Mouse (Mus musculus) neural tube, embryonic 12.5 days (tissue): ENCODE measurements around the gene 2810408A11Rik. TPM values are rescaled to one million over a fixed set of nuclear protein-coding genes. Genes with fewer than 3 reads are reported as not detected.
A peak's percentile ranks its signal among the peaks of the same experiment; 100 is the strongest.

ENCODE experiments used
- ATAC-seq: fragments of 200-750 bp; cut with Nextera tagmentation; 2 replicates; pipeline ENCODE4 v1.8.0; 2017; ENCODE audit warnings: low read depth, mild to moderate bottlenecking, moderate TSS enrichment, moderate library complexity; ENCODE audit not compliant: low FRiP score
- H3K27ac ChIP-seq: fragments of 300-500 bp; sonication (generic); 2 replicates; pipeline ENCODE4 v1.5.1; 2016
- H3K27me3 ChIP-seq: fragments of 300-500 bp; sonication (generic); replicated peaks from 2 replicates; pipeline ENCODE4 v1.6.1; 2016; ENCODE audit warnings: mild to moderate bottlenecking
- H3K36me3 ChIP-seq: fragments of 300-500 bp; sonication (generic); 2 replicates; pipeline ENCODE4 v1.6.1; 2016; ENCODE audit warnings: mild to moderate bottlenecking
- H3K4me1 ChIP-seq: fragments of 300-500 bp; sonication (generic); 2 replicates; pipeline ENCODE4 v1.6.1; 2016
- H3K4me2 ChIP-seq: fragments of 300-500 bp; sonication (generic); replicated peaks from 2 replicates; pipeline ENCODE4 v1.6.1; 2016; ENCODE audit warnings: mild to moderate bottlenecking
- H3K4me3 ChIP-seq: fragments of 300-500 bp; sonication (generic); 2 replicates; pipeline ENCODE4 v1.5.1; 2016
- H3K9ac ChIP-seq: fragments of 300-500 bp; sonication (generic); 2 replicates; pipeline ENCODE4 v1.6.1; 2016; ENCODE audit warnings: mild to moderate bottlenecking
- H3K9me3 ChIP-seq: fragments of 300-500 bp; sonication (generic); 2 replicates; pipeline ENCODE4 v1.6.1; 2016; ENCODE audit warnings: mild to moderate bottlenecking
- WGBS: fragments of 180-500 bp; shearing (Covaris S2); methylation state at CpG from one replicate; pipeline ENCODE4 v1.1.7; 2016; 5-methylcytosine and 5-hydroxymethylcytosine counted together
- polyA plus RNA-seq: library from polyadenylated mRNA; unstranded; fragments of >200 nt; fragmentation: Nextera tagmentation; extraction: Ambion mirVana; gene quantifications from 2 replicates; pipeline ENCODE4 v1.2.1, GENCODE M21; 2016

Gene 2810408A11Rik
- polyA plus RNA-seq, 1 experiment from 2014 or later: 18.1 TPM

DNA sequence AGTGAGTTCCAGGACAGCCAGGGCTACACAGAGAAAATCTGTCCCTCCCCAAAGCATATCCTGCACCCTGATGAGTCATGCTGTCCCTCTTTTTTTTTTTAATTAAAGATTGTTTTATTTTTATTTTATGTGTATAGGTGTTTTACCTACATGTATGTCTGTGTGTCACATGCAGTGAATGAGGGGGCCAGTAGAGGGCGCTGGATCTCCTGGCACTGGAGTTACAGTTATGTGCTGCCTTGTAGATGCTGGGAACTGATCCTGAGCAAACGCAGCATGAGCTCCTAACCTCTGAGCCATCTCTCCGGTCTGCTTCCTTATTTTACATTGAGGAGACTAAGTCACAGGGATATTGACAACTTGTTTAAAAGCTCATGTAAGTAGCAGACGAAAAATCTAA is 17.7 kb downstream of the 2810408A11Rik start:
- Histone ChIP-seq H3K4me2 (no peak overlapping the region), H3K9ac (no peak overlapping the region), H3K36me3 (no peaks in the 10 kb centered on the region), H3K4me3 (no peak overlapping the region), H3K27me3 (peaks cover 13% of the 10 kb centered on the region; the same call in 1 of the 2 replicates), H3K4me1 (peaks cover 31% of the 10 kb centered on the region), H3K27ac (no peak overlapping the region), H3K9me3 (no peaks in the 10 kb centered on the region)
- ATAC-seq: no peak
- 61% methylated on average over 4 of the region's 4 CpGs for WGBS

DNA sequence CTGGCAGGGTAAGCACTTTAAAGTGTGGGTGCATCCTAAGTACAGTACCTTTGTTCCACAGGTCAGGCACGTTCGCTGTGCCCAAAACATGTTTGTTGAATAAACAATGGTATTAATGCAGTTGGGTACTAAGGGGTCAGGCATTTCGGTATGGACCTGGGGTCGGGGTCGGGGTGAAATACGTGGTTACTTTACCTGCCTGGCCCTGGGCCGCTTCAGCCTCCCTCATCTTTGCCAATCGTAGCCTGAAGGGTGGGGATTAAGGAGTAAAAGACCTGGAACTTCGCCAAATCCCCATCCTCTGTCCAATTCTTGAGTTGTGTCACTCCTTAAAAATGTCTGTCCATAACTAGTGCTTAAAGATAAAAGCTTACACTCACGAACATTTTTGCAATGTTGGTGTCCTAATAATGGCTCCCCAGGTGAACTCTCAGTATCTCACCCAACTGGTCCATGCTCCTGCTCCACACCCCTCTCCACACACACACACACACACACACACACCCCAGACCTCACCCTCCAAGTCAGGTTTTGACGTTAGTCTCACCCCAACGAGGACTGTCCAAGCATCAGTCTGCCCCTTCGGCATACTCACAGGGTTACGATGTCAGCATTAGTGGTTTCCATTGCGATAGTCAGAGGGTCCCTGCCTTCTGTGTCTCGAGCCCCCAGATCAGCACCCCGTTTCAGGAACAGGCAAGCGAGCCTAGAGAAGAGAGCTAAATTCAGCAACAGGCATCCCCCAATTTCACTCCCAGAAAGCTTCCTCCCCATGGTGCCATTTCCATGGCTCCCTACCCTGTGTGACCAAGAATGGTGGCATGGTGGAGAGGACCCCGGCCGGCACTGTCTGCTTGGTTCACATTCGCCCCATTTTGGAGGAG is 18.8 kb downstream of the 2810408A11Rik start:
- Histone ChIP-seq H3K4me3 (peak overlapping the region; percentile 46), H3K9me3 (no peaks in the 10 kb centered on the region), H3K9ac (no peak overlapping the region), H3K4me1 (peaks cover 35% of the 10 kb centered on the region), H3K27ac (no peak overlapping the region), H3K4me2 (peak overlapping the region; percentile 84), H3K27me3 (peaks cover 13% of the 10 kb centered on the region; the same call in 1 of the 2 replicates), H3K36me3 (no peaks in the 10 kb centered on the region)
- ATAC-seq: 0 out of 2 replicates have a peak, but pooled peaks have one; percentile 13
- WGBS: 64% methylated on average over 21 of the region's 21 CpGs

DNA sequence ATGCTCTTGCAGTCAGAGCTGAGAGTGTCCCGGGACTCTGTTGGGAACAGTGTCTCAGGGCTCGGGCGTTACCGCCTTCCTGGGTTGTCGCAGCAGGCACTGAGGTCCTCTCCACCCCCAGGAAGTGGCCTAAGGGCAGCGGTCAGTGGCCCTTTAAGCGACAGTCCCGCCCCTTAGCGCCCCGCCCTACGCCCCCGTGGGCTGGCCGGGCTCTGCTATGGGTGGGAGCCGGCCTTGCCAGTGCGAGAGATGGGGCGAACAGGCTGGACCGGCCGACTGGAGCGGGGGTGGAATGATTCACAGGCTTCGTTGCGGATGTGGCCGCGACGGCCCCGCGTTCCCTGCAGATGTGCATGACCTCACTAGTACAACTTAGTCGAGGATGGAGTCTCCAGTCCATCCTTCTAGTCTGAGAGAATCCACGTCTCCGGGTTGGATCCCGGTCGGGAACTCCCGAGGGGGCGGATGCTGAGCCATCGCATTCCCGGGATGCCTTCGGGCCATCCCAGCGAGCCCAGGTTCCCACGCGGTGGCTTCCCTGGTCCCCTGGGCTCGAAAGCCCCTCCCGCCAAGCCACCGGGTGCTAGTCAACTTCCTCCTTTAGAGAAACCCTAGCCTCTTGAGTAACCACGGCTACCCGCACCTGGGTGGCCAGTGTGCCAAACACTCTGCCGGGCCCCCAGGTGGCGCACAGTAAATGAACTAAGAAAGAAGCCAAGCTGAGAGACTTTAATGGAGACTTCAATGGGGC is 19.8 kb downstream of the 2810408A11Rik start, which contains the start of gene Kctd11:
Kctd11 (minus strand) TSS at position 554 of the 751 bp plus-strand sequence.
- Histone ChIP-seq H3K27me3 (peaks cover 13% of the 10 kb centered on the region; the same call in 1 of the 2 replicates), H3K36me3 (no peaks in the 10 kb centered on the region), H3K9me3 (no peaks in the 10 kb centered on the region), H3K9ac (peak within 1 kb of the TSS; percentile 54), H3K4me2 (peak within 1 kb of the TSS; percentile 84), H3K4me3 (peak within 1 kb of the TSS; percentile 46), H3K27ac (peak within 1 kb of the TSS; percentile 26; the same call in 1 of the 2 replicates), H3K4me1 (peaks cover 36% of the 10 kb centered on the region)
- peak; percentile 77 for ATAC-seq
- WGBS: under 1% methylated on average over 46 of the region's 46 CpGs

DNA sequence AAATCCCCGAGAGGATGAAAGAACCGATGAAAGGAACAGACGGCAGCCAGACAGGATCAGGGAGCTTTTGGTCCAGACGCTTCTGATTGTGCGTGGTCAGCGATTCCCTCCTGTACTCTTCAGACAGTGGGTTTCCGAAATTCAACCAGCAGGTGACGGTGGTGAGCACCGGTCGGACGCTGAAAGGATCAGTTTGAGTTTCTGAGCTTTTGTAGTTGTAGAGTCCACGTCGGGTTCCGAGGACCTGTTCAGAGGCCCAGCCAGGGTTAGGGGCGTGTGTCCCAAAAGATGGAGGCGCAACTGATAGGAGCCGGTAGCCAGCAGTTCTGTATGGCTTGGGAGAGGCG is 20.3 kb downstream of the 2810408A11Rik start:
- WGBS: under 1% methylated on average over 18 of the region's 18 CpGs
- Histone ChIP-seq H3K4me2 (peak overlapping the region; percentile 84), H3K9ac (peak overlapping the region; percentile 54), H3K27ac (0 out of 2 replicates have a peak overlapping the region, but pooled peaks have one; percentile 26), H3K4me3 (peak overlapping the region; percentile 46), H3K27me3 (peaks cover 13% of the 10 kb centered on the region; the same call in 1 of the 2 replicates), H3K9me3 (no peaks in the 10 kb centered on the region), H3K36me3 (no peaks in the 10 kb centered on the region), H3K4me1 (peaks cover 36% of the 10 kb centered on the region)
- ATAC-seq: peak; percentile 37; the same call in 1 of the 2 replicates

DNA sequence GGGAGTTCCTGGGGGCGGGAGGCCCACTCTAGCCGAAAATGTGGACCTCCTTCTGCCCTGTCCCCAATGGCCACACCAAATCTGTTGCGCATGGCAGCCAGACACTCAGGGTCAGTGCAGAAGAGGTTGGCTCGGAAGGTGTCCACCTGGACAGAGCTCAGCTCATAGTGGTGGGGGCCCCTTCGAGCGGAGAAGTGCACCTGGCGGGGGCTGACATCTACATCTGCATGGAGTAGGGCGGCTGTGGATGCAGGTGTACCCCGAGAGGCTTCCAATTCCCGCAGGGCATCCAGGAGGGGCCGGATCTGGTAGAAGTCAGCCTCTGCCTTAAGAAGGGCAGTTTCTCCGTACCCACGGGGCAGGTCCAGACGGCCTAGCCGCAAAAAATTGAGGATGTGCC is 21.1 kb downstream of the 2810408A11Rik start:
- Histone ChIP-seq H3K4me1 (peaks cover 36% of the 10 kb centered on the region), H3K4me3 (no peak overlapping the region), H3K27me3 (peaks cover 13% of the 10 kb centered on the region; the same call in 1 of the 2 replicates), H3K27ac (no peak overlapping the region), H3K9me3 (no peaks in the 10 kb centered on the region), H3K36me3 (no peaks in the 10 kb centered on the region), H3K4me2 (peak overlapping the region; percentile 84), H3K9ac (no peak overlapping the region)
- WGBS: 64% methylated on average over 15 of the region's 15 CpGs
- ATAC-seq: no peak

DNA sequence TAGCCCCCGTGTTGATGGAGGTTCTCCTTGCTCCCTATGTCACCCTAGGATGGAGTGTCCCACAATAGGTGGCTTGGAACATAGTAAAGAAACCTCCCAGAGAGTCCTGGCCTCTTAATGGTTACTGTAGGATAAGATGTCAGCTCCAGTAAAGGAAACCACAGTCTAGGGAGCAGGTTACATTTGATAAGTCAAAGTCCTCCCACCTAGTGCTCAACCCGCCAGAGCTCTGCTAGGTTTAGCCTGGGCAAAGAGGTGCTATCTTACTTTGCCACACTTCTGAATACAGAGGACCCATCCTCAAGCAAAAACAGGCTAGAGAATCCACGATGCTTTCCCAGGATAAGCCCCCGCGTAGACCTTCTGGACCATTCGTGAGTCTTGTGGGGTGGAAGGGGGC is 21.8 kb downstream of the 2810408A11Rik start:
- Histone ChIP-seq H3K9ac (no peak overlapping the region), H3K36me3 (no peaks in the 10 kb centered on the region), H3K4me3 (no peak overlapping the region), H3K9me3 (no peaks in the 10 kb centered on the region), H3K27me3 (peaks cover 13% of the 10 kb centered on the region; the same call in 1 of the 2 replicates), H3K4me2 (0 out of 2 replicates have a peak overlapping the region, but pooled peaks have one; percentile 84), H3K4me1 (peaks cover 36% of the 10 kb centered on the region), H3K27ac (no peak overlapping the region)
- no peak for ATAC-seq
- 91% methylated on average over 6 of the region's 6 CpGs for WGBS

DNA sequence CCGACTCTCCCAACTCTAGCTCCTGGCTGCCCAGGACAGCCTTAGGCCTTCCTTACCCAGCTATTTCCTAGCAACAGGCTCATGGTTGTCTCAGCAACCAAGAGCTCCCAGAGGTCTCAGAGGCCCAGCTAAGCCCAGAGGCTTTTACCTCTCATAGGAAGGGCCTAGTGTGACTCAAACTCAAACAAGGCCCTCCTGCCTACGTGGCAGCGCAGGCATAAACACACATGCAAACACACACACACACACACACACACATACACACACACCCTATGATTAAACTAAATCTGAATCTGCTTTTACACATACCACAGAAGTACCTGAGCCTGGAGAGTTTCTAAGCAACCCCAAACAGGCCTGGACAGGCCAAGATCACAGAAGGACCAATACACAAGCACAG is 22.4 kb downstream of the 2810408A11Rik start:
- no peak for ATAC-seq
- H3K4me2 ChIP-seq: 0 out of 2 replicates have a peak overlapping the region, but pooled peaks have one; percentile 84
- H3K36me3 ChIP-seq: no peaks in the 10 kb centered on the region
- H3K27ac ChIP-seq: no peak overlapping the region
- H3K4me1 ChIP-seq: peaks cover 36% of the 10 kb centered on the region
- H3K27me3 ChIP-seq: peaks cover 13% of the 10 kb centered on the region; the same call in 1 of the 2 replicates
- 77% methylated on average over 3 of the region's 3 CpGs for WGBS
- H3K4me3 ChIP-seq: no peak overlapping the region
- no peak overlapping the region for H3K9ac ChIP-seq
- H3K9me3 ChIP-seq: no peaks in the 10 kb centered on the region

DNA sequence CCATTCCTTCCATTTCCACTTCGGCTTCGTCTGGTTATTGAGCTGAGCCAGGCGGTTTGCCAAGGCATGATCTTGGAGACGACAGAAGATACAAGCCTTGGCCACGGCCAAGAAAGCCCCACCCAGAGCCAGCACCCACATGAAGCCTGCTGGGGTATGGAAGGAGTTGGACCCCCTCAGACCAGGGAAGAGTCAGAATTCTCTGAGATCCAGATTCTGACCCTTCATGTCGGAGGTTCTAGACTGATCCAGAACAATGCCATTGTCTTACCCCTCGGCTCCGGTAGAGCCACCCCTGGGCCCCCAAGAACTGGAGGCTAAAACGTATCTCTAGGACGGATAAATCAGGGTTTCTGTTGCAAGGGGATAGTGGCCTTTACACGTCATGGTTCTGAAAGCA is 22.9 kb downstream of the 2810408A11Rik start, which contains the start of gene Tmem95:
Tmem95 (minus strand) TSS at position 141 of the 400 bp plus-strand sequence.
- Histone ChIP-seq H3K27ac (no peak within 1 kb of the TSS), H3K4me1 (peaks cover 36% of the 10 kb centered on the region), H3K4me2 (peak within 1 kb of the TSS; percentile 84), H3K9me3 (no peaks in the 10 kb centered on the region), H3K27me3 (peaks cover 13% of the 10 kb centered on the region; the same call in 1 of the 2 replicates), H3K9ac (0 out of 2 replicates have a peak within 1 kb of the TSS, but pooled peaks have one; percentile 26), H3K36me3 (no peaks in the 10 kb centered on the region), H3K4me3 (no peak within 1 kb of the TSS)
- 94% methylated on average over 11 of the region's 11 CpGs for WGBS
- no peak for ATAC-seq

DNA sequence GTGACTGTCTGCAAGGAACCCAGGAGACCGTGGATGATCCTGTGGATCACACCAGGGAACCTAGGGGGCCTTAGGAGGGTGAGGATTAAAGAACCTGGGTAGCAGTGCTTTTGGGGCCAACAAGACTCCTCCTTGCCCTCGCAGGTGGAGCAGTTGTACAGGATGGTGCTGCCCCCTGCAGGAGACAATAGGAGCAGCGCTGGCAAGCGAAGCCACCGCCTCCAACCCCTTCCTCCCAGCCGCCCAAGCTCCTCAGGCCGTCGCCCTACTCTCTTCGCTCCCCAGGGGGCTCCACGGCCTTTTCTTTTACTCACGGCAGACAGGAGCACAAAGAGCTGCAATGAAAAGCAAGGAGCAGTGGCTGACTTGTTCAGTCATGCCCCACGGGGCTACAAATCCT is 23.9 kb downstream of the 2810408A11Rik start:
- peaks cover 7% of the 10 kb centered on the region; the same call in 1 of the 2 replicates for H3K27me3 ChIP-seq
- no peak overlapping the region for H3K27ac ChIP-seq
- no peak overlapping the region for H3K4me3 ChIP-seq
- 0 out of 2 replicates have a peak, but pooled peaks have one; percentile 29 for ATAC-seq
- no peaks in the 10 kb centered on the region for H3K36me3 ChIP-seq
- H3K4me2 ChIP-seq: peak overlapping the region; percentile 46
- H3K9me3 ChIP-seq: no peaks in the 10 kb centered on the region
- 0 out of 2 replicates have a peak overlapping the region, but pooled peaks have one; percentile 26 for H3K9ac ChIP-seq
- peaks cover 36% of the 10 kb centered on the region for H3K4me1 ChIP-seq
- 1% methylated on average over 12 of the region's 12 CpGs for WGBS

DNA sequence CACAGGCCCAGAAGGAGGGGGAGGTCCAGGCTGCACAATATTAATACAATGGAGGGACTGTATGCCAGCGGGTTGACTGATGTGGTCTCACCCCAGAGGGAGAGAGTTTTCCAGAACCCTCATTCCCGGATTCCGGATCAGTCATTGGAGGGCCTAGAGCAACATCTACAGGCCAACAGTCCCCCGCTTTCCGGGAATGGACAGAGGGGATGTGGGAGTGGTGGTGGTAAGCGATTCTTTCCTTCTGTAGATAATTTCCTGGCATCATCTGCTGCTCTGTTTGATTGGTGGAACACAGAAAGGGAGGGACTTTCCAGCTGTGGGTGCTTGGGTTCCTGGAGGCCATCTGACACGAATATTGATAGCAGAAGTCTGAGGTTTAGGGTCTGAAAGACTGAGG is 24.6 kb downstream of the 2810408A11Rik start:
- Histone ChIP-seq H3K4me1 (peaks cover 30% of the 10 kb centered on the region), H3K4me3 (no peak overlapping the region), H3K36me3 (no peaks in the 10 kb centered on the region), H3K9me3 (no peaks in the 10 kb centered on the region), H3K27ac (no peak overlapping the region), H3K4me2 (no peak overlapping the region), H3K27me3 (peaks cover 7% of the 10 kb centered on the region; the same call in 1 of the 2 replicates), H3K9ac (no peak overlapping the region)
- no peak for ATAC-seq
- WGBS: 74% methylated on average over 7 of the region's 7 CpGs

DNA sequence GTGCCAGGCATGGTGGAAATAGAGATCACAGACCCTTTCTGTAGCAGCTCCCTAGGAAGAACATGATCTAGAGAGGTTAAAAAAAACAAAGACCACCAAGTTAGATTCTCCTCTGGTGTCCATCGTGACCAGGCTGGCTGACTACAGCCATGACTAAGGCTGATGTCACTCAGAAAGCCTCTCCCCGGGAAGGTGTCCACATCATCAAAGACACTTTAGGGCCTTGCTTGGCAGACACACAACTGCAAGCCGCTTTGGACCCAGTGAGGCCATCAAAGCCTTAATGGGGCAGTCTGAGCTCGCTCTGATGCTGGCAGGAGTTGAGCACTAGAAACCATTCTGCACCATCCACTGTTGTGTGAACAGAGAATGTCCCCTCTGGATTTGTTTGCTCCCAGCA is 28.3 kb downstream of the 2810408A11Rik start:
- no peak overlapping the region for H3K4me2 ChIP-seq
- H3K36me3 ChIP-seq: no peaks in the 10 kb centered on the region
- H3K9me3 ChIP-seq: no peaks in the 10 kb centered on the region
- H3K9ac ChIP-seq: no peak overlapping the region
- WGBS: 85% methylated on average over 4 of the region's 4 CpGs
- H3K27ac ChIP-seq: no peak overlapping the region
- H3K4me3 ChIP-seq: no peak overlapping the region
- no peaks in the 10 kb centered on the region for H3K27me3 ChIP-seq
- H3K4me1 ChIP-seq: peaks cover 5% of the 10 kb centered on the region
- no peak for ATAC-seq
